Mouse (Mus musculus): ENCODE data around the gene Mst1. TPM values are rescaled to one million over a fixed set of nuclear protein-coding genes. Genes with fewer than 3 reads are reported as not detected.

The Mst1 gene
- polyA plus RNA-seq, 1 experiment from 2014 or later, result not detected

DNA sequence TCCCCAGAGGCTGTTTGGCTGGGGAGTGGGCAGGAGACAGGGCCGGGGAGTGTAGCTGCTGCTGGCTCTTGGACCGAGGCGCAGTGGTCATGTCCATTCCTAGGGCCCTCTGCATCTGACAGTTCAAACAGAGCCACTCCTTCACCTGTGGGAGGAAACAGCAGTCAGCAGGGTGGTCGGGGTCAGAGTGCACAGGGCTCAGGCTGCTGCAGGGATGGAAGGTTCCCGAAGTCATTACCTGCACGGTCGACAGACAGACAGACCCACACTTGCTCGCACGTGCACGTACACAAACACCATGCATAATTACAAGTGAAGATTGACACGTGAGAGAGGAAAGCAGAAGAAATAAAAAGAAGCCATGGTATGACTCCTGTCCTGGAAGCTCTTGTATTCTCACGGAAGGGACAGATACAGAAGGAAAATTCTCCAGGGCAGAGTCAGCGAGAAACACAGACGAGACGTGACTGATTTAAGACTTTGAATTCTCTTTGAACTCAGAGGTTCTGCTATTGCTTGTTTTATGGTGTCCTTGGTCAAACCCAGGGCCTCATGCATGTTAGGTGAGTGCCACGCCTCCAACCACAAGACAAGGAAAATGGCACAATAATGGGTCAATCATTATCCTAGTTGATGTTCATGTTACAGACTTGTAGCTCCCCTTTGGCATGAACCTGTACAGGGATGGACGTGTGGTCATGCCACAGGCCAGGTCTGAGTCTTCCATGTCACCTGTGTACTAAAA, 46.4 kb downstream of the Mst1 start:
- Histone ChIP-seq H3K36me3 (ENCODE audit: poor library complexity, severe bottlenecking) (peaks cover 13% of the 10 kb centered on the region), H3K4me1 (no peaks in the 10 kb centered on the region), H3K4me2 (no peak overlapping the region), H3K9me3 (replicated peaks) (no peaks in the 10 kb centered on the region), H3K4me3 (no peak overlapping the region), H3K27ac (no peak overlapping the region), H3K9ac (no peak overlapping the region), H3K27me3 (no peaks in the 10 kb centered on the region)
- 87% methylated on average over 17 of the region's 17 CpGs for WGBS
- ATAC-seq, result no peak

DNA sequence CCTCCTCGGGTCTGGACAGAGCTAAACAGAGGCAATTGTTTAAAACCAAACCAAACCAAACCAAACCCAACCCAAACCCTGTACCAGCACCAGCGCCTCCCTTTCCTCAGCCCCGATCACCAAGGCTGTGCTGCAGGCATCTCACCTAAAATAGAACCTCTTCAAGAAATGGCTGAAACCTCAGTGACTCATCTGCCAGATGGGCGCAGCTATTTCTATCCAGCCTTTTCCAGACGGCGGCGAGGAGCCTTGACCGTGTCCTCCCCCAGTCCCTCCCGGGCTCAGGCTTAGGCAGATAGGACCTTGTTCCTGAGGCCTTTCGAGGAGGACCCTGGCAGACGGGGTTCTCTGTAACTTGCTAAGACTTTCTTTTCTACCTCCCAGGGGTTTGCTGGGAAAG, 48.0 kb downstream of the Mst1 start:
- H3K9ac ChIP-seq, result no peak overlapping the region
- no peak overlapping the region for H3K27ac ChIP-seq
- ATAC-seq, result no peak
- no peaks in the 10 kb centered on the region for H3K4me1 ChIP-seq
- H3K4me2 ChIP-seq, result no peak overlapping the region
- no peaks in the 10 kb centered on the region for H3K27me3 ChIP-seq
- H3K9me3 ChIP-seq (replicated peaks), result no peaks in the 10 kb centered on the region
- H3K36me3 ChIP-seq (ENCODE audit: poor library complexity, severe bottlenecking), result peaks cover 13% of the 10 kb centered on the region
- no peak overlapping the region for H3K4me3 ChIP-seq
- 87% methylated on average over 11 of the region's 11 CpGs for WGBS

GRCm38 (mm10) chr9:108129042-108129948, 49.1 kb downstream of the Mst1 start:
- 87% methylated on average over 13 of the region's 13 CpGs for WGBS
- ATAC-seq, result no peak
- Histone ChIP-seq H3K9me3 (replicated peaks) (no peaks in the 10 kb centered on the region), H3K4me2 (no peak overlapping the region), H3K4me3 (no peak overlapping the region), H3K4me1 (no peaks in the 10 kb centered on the region), H3K36me3 (ENCODE audit: poor library complexity, severe bottlenecking) (peaks cover 13% of the 10 kb centered on the region), H3K9ac (no peak overlapping the region), H3K27ac (no peak overlapping the region), H3K27me3 (no peaks in the 10 kb centered on the region)

DNA sequence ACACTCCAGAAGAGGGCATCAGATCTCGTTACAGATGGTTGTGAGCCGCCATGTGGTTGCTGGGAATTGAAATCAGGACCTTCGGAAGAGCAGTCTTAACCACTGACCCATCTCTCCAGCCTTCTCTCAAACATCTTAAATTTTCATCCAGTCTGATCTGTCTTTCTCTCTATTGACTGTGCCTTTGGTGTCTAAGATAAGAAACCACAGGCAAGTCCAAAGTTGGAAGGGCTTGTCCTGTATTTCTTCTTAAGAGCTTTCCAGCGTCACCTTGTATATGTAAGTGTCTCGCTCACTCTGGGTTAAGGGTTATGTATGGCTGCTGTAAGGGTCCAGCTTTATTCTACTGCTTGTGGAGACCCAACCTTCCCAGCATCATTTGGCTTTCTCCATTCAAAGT, 51.3 kb downstream of the Mst1 start:
- H3K9ac ChIP-seq, result no peak overlapping the region

GRCm38 (mm10) chr9:108132373-108132772, 52.1 kb downstream of the Mst1 start:
- Histone ChIP-seq H3K4me3 (no peak overlapping the region), H3K9ac (no peak overlapping the region), H3K4me2 (no peak overlapping the region), H3K27me3 (no peaks in the 10 kb centered on the region), H3K4me1 (no peaks in the 10 kb centered on the region), H3K36me3 (ENCODE audit: poor library complexity, severe bottlenecking) (peaks cover 4% of the 10 kb centered on the region; the same call in 1 of the 2 replicates), H3K27ac (no peak overlapping the region), H3K9me3 (replicated peaks) (no peaks in the 10 kb centered on the region)
- 90% methylated on average over 3 of the region's 3 CpGs for WGBS
- no peak for ATAC-seq

More for the DNA sequence above, 51.3 kb downstream of the Mst1 start:
- Histone ChIP-seq H3K27ac (no peak overlapping the region), H3K27me3 (no peaks in the 10 kb centered on the region), H3K4me1 (no peaks in the 10 kb centered on the region), H3K4me3 (no peak overlapping the region), H3K9me3 (replicated peaks) (no peaks in the 10 kb centered on the region), H3K36me3 (ENCODE audit: poor library complexity, severe bottlenecking) (no peaks in the 10 kb centered on the region), H3K4me2 (no peak overlapping the region)
- 90% methylated on average over 5 of the region's 5 CpGs for WGBS
- ATAC-seq, result no peak

DNA sequence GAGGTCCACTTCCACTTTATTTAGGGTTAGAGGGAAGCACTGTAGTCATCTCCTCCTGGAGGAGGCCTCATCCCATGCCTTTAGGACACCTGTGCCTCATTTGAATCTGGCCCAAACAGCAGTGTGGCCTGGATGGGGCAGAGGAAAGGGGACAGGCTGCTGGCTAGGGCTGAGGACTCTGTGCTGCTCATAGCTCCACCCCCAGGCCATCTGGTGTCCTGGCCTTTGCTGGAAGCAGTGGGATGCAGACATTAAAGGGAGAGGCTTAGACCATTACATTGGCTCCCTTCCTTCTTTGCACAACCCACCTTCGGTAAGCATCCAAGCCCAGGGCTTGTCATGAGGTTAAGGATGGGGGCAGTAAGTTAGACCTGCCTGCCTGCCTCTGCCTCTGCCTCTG, 53.2 kb downstream of the Mst1 start:
- 45% methylated on average over 1 of the region's 1 CpGs for WGBS
- H3K36me3 ChIP-seq (ENCODE audit: poor library complexity, severe bottlenecking), result peaks cover 14% of the 10 kb centered on the region
- ATAC-seq, result no peak
- H3K4me2 ChIP-seq, result no peak overlapping the region
- no peaks in the 10 kb centered on the region for H3K9me3 ChIP-seq (replicated peaks)
- no peak overlapping the region for H3K27ac ChIP-seq
- no peaks in the 10 kb centered on the region for H3K4me1 ChIP-seq
- H3K9ac ChIP-seq, result no peak overlapping the region
- H3K27me3 ChIP-seq, result no peaks in the 10 kb centered on the region
- no peak overlapping the region for H3K4me3 ChIP-seq

Small RNA genes within 50 kb of the gene (microRNA-seq; reads per million reads assigned to microRNA genes)
- gene Gm47303 (not detected), gene Mir7088 (not detected)

Other genes with a start within 250 kb of the Mst1 start
- 125 and 129 TPM in 2 replicates for gene Rbm6, start 207.2 kb upstream of the Mst1 start, polyA plus RNA-seq (2015; fragmentation: Nextera tagmentation; extraction: Ambion mirVana)
- gene Mon1a, start 192.3 kb upstream of the Mst1 start, polyA plus RNA-seq (2015; fragmentation: Nextera tagmentation; extraction: Ambion mirVana), result 18.9 and 20.6 TPM in 2 replicates
- gene Mst1r, start 173.6 kb upstream of the Mst1 start, polyA plus RNA-seq (2015; fragmentation: Nextera tagmentation; extraction: Ambion mirVana), result 0.46 and 0.74 TPM in 2 replicates
- not detected in 2 replicates for gene Actl11, start 152.0 kb upstream of the Mst1 start, polyA plus RNA-seq (2015; fragmentation: Nextera tagmentation; extraction: Ambion mirVana)
- 23.6 and 27.2 TPM in 2 replicates for gene Camkv, start 144.8 kb upstream of the Mst1 start, polyA plus RNA-seq (2015; fragmentation: Nextera tagmentation; extraction: Ambion mirVana)
- gene Traip, start 130.3 kb upstream of the Mst1 start, polyA plus RNA-seq (2015; fragmentation: Nextera tagmentation; extraction: Ambion mirVana), result 21.7 and 23.6 TPM in 2 replicates
- 2.7 and 3.1 TPM in 2 replicates for gene Uba7, start 104.9 kb upstream of the Mst1 start, polyA plus RNA-seq (2015; fragmentation: Nextera tagmentation; extraction: Ambion mirVana)
- gene Gm20661, start 97.4 kb upstream of the Mst1 start, polyA plus RNA-seq (2015; fragmentation: Nextera tagmentation; extraction: Ambion mirVana), result 0.44 and 0.62 TPM in 2 replicates
- 10.8 and 11.1 TPM in 2 replicates for gene Inka1, start 94.6 kb upstream of the Mst1 start, polyA plus RNA-seq (2015; fragmentation: Nextera tagmentation; extraction: Ambion mirVana)
- gene Cdhr4, start 87.9 kb upstream of the Mst1 start, polyA plus RNA-seq (2015; fragmentation: Nextera tagmentation; extraction: Ambion mirVana), result 0.69 and 1.3 TPM in 2 replicates
- gene Gm20662, start 84.1 kb upstream of the Mst1 start, polyA plus RNA-seq (2015; fragmentation: Nextera tagmentation; extraction: Ambion mirVana), result 0.52 TPM in 1 of 2 replicates, not detected in the other
- 73.6 and 83.9 TPM in 2 replicates for gene Ip6k1, start 77.9 kb upstream of the Mst1 start, polyA plus RNA-seq (2015; fragmentation: Nextera tagmentation; extraction: Ambion mirVana)
- gene Gmppb, start 31.2 kb upstream of the Mst1 start, polyA plus RNA-seq (2015; fragmentation: Nextera tagmentation; extraction: Ambion mirVana), result 20.8 and 24.4 TPM in 2 replicates
- gene Amigo3, start 27.3 kb upstream of the Mst1 start, polyA plus RNA-seq (2015; fragmentation: Nextera tagmentation; extraction: Ambion mirVana), result 2.1 and 3.0 TPM in 2 replicates
- 32.6 and 39.5 TPM in 2 replicates for gene Rnf123, start 2.9 kb downstream of the Mst1 start, polyA plus RNA-seq (2015; fragmentation: Nextera tagmentation; extraction: Ambion mirVana)
- gene Apeh, start 14.2 kb downstream of the Mst1 start, polyA plus RNA-seq (2015; fragmentation: Nextera tagmentation; extraction: Ambion mirVana), result 49.9 and 60.2 TPM in 2 replicates
- 4.7 TPM in 2 replicates for gene Bsn, start 109.9 kb downstream of the Mst1 start, polyA plus RNA-seq (2015; fragmentation: Nextera tagmentation; extraction: Ambion mirVana)
- 40.8 and 45.4 TPM in 2 replicates for gene Dag1, start 183.5 kb downstream of the Mst1 start, polyA plus RNA-seq (2015; fragmentation: Nextera tagmentation; extraction: Ambion mirVana)
- 94.9 and 95.4 TPM in 2 replicates for gene Nicn1, start 210.0 kb downstream of the Mst1 start, polyA plus RNA-seq (2015; fragmentation: Nextera tagmentation; extraction: Ambion mirVana)
- 25.3 and 26.7 TPM in 2 replicates for gene Amt, start 216.4 kb downstream of the Mst1 start, polyA plus RNA-seq (2015; fragmentation: Nextera tagmentation; extraction: Ambion mirVana)
- gene Rhoa, start 225.7 kb downstream of the Mst1 start, polyA plus RNA-seq (2015; fragmentation: Nextera tagmentation; extraction: Ambion mirVana), result 317 and 330 TPM in 2 replicates
- 30.9 and 38.1 TPM in 2 replicates for gene Tcta, start 225.7 kb downstream of the Mst1 start, polyA plus RNA-seq (2015; fragmentation: Nextera tagmentation; extraction: Ambion mirVana)